Mouse (Mus musculus) left cerebral cortex, adult 11 months (tissue): ENCODE results near the gene Slc12a8.

Experiments used
- DNase-seq: peaks from one replicate; pipeline ENCODE4 v3.0.0; 2022; ENCODE audit warnings: low spot score

The Slc12a8 gene

DNA sequence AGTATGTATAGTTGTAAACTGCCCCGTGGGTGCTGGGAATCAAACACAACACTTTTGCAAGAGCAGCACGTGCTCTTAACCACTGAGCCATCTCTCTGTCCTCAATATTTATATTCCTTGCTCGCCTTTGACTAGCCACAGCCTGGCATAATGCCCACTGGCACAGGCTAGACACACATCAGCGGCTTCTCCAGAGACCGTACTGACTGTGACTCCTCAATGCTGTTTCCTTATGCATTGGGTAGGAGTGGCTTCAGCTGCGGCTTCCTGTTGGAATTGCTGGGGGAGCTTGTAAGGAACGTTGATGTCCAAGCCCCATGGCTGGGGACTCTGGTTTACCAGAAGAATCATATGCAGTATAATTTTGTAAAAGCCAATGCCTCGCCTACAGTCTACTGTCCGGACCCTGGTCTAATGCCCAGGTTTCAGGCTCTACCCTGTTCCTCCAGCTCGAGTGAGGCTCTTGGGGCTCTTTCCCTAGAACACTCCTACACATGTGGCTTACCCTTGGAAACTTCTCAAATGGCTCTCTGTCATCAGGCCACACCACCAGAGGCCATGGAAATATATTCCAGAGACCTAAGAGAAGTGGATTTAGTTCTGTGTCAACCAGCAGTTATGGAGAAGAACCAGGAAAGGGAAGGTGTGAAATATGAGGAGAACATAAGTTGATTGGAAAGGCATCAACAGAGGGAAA lies 158.2 kb downstream of the Slc12a8 start:
- no peak for DNase-seq

GRCm38 (mm10) chr16:33675848-33676184 lies 158.7 kb downstream of the Slc12a8 start:
- DNase-seq = no peak

DNA sequence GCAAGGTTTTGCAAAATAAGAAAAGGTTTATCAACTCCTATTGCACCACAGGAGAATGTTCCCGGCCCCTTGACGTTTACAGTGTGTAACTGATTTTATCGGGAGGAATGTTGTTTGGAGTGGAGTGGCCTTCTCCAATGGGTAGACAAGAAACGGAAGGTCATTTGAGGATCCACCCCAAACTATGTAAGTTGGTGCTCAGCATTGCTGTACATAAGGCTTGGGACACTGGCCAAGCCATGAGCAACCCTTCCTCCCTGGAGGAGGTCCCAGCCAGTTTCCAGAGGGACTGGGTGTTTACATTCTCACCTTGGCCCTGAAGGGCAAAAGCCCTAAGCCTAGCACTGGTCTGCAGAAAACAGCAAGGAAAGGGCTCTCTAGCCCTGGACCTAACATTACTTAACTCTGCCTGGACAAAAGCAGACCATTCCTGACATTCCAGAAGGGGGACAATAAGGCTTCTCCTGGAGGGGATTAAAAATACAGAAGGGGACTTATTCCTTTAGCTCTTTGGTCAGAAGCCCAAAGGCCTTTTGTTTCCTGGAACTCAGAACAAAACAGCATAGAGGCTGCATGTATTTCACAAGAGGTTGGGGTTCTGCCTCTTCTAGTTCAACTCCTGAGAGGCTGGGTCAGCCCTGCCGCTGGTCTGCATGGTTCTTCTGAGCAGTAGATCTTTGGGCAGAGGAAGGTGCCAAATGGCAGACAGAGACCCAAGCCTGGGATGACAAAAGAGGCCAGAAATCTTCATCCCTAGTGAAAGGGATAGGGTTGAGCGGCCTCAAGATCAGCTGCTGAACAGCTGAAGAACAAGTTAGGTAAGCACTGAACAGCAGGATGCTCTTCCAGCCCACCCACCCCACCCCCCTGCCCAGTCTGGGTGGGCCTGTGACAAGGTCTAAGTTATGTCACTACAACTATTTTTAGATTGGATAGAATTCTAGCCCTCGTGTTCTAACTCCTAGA lies 159.5 kb downstream of the Slc12a8 start:
- DNase-seq = no peak

- no peak for DNase-seq
Observed at GRCm38 (mm10) chr16:33677313-33677690, 160.2 kb downstream of the Slc12a8 start.

DNA sequence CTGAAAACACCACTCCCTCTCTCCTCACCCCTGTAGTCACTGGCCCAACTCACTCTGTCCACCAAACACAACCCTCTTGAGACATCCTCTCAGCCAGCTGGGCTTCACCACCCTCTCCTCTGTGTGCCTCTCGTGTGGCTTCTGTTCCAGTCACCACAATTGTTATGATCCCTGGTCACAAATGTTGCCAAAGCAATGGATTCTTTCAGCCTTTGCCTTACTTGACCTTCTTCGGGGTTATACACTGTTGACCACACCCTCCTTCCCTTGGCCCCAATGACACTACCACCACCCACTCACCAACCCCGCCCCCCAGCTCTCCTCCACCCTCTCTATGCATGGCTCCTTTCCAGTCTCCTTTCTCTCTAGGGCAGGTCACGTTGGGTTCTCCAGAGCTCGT lies 160.8 kb downstream of the Slc12a8 start:
- no peak for DNase-seq

DNA sequence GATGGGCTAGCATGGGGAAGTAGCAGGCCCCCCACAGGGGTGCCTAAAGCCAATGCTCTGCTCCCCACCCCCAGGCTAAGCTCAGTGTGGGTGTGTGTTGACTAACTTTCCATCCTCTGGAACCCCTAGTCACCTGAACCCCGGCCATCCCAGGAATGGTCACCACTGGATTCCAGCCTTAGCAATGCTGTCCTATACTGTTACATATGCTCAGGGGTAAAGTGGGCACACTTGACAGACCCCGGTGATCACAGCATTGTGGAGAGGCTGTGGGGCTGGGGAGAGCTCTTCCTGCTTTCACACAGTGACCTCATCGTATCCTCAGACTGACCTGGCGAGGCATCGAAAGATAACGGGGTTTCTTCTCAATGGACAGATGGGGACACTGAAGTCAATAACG lies 163.1 kb downstream of the Slc12a8 start:
- DNase-seq = no peak

DNA sequence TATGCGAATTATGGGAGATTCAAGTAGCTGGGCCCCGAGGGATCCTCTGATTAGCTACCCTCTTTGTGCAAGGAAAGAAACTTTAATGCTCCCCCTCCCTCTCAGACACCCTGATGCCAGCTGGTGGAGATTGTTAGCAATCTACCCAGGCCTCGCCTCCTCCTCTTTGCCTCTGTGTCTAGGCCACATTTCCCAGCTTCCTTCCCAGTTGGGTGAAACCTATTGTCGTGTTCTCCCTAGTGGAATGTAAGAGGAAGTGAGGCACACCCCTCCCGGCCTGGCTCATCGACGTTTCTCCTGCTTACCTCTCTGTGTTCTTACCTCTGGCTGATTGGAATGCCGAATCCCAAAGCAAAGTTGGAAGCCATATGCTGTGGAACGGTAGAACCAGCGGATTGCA lies 163.7 kb downstream of the Slc12a8 start:
- DNase-seq = no peak

GRCm38 (mm10) chr16:33681661-33682060 lies 164.5 kb downstream of the Slc12a8 start:
- DNase-seq = no peak

DNA sequence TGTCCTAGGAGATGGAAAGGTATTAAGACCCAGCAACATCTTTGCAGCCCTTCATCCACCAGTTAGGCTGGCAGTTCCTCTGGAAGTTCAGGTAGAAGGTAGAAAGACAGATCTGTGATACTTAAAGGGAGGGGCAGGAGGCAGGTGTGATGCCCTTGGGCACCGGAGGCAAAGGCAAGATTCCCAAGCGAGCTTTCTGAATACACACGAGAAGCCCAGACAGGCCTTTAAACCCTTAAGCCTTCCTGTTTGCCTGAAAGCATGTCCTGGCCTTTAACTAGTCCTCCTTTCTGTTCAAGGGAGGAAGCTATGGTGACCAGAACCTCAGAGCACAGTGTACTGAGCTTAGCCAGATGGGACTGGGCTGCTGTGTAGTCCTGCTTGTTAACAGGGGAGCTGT lies 165.5 kb downstream of the Slc12a8 start:
- no peak for DNase-seq

- no peak for DNase-seq
Observed at GRCm38 (mm10) chr16:33683206-33684161, 166.4 kb downstream of the Slc12a8 start.

GRCm38 (mm10) chr16:33684162-33684702 lies 167.1 kb downstream of the Slc12a8 start, which contains the start of gene Heg1:
Gene Heg1, plus strand, starts transcription at chr16:33684370.
- DNase-seq = peak; percentile 44

GRCm38 (mm10) chr16:33684703-33685701 lies 167.9 kb downstream of the Slc12a8 start:
- DNase-seq = no peak

DNA sequence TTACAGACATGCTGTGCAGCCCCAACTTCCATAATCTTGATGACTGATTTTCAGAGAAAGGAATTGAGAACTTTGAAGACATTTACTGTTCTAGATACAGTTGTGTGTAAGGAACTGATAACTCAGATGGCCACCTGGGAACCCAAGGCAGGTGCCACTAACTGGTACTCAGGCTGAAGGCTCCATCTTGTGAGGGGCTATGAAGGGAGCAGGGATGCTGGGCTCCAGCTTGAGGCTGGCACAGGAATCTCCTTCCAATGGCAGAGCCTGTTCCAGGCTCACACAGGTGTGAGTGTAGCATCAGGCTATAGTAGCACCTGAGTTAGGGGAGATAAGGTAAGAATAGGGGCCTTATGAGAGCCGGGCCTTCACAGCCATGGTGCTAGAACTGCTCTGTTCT lies 168.9 kb downstream of the Slc12a8 start:
- no peak for DNase-seq

- DNase-seq = no peak
Observed at GRCm38 (mm10) chr16:33687724-33688123, 170.6 kb downstream of the Slc12a8 start.

DNA sequence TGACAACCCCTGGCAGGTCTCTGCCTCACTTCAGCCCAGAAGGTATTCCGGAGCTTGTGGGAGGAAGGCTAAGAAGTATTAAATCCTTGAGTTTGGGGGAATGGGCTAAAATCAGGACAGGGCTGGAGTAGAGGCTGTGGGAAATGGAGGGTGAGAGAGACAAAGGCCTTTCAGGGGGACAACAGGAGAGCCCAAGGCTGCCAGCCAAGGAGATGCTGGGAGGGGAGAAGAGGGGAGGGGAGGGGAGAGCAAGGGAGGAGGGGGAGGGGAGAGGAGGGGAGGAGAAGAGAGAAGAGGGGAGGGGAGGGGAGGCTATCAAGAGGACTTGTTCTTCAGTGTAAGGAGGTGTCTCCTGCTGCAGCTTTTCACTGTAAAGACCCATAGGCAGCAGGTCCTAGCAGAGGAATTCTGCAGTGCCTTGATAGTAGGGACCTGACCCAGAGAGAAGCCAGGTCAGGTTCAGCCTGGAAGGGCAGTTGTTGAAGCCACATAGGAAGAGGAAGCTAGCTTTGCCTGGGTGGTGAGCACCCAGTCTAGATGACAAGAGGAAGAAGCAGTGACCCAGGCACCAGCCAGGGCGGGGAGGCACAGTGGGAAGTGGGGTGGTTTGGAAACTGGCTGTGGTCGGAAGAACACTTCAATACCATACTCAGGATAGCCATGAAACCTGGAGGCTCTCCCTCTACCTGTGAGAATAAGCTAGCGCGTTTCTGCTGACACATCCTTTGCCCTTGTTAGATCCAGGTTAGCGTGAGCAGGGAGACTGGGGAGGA lies 174.0 kb downstream of the Slc12a8 start:
- no peak for DNase-seq

GRCm38 (mm10) chr16:33693553-33693952 lies 176.4 kb downstream of the Slc12a8 start:
- no peak for DNase-seq

- no peak for DNase-seq
Observed at GRCm38 (mm10) chr16:33696811-33697575, 179.9 kb downstream of the Slc12a8 start.

GRCm38 (mm10) chr16:33697576-33698276 lies 180.6 kb downstream of the Slc12a8 start:
- DNase-seq = no peak
